Mouse (Mus musculus) lung, postnatal 0 days (tissue): ENCODE measurements around the gene Igf2bp3. TPM values are rescaled to one million over a fixed set of nuclear protein-coding genes. Genes with fewer than 3 reads are reported as not detected.
A peak's percentile ranks its signal among the peaks of the same experiment; 100 is the strongest.

Source experiments
- ATAC-seq: fragments of 200-750 bp; cut with Nextera tagmentation; 2 replicates; pipeline ENCODE4 v1.8.0; 2017; ENCODE audit warnings: moderate library complexity
- DNase-seq: peaks from one replicate; pipeline ENCODE4 v3.0.0-alpha.2; 2016; ENCODE audit warnings: low spot score
- H3K27ac ChIP-seq: fragments of 300-500 bp; sonication (generic); 2 replicates; pipeline ENCODE4 v1.5.1; 2014; ENCODE audit warnings: antibody characterized with exemption, mild to moderate bottlenecking, low read length, mixed read lengths
- H3K27me3 ChIP-seq: fragments of 300-500 bp; sonication (generic); replicated peaks from 2 replicates; pipeline ENCODE4 v1.6.1; 2014; ENCODE audit warnings: low read length, mixed read lengths; ENCODE audit not compliant: insufficient read depth
- H3K36me3 ChIP-seq: fragments of 300-500 bp; sonication (generic); 2 replicates; pipeline ENCODE4 v1.6.1; 2014; ENCODE audit warnings: low read length, mixed read lengths; ENCODE audit not compliant: insufficient read depth
- H3K4me1 ChIP-seq: fragments of 300-500 bp; sonication (generic); 2 replicates; pipeline ENCODE4 v1.6.1; 2014; ENCODE audit warnings: antibody characterized with exemption, low read depth, low read length, mixed read lengths; ENCODE audit not compliant: insufficient read depth
- H3K4me2 ChIP-seq: fragments of 300-500 bp; sonication (generic); replicated peaks from 2 replicates; pipeline ENCODE4 v1.6.1; 2014; ENCODE audit warnings: low read depth, mild to moderate bottlenecking, low read length, moderate library complexity, mixed read lengths
- H3K4me3 ChIP-seq: fragments of 300-500 bp; sonication (generic); 2 replicates; pipeline ENCODE4 v1.5.1; 2014; ENCODE audit warnings: low read depth, low read length
- H3K9ac ChIP-seq: fragments of 300-500 bp; sonication (generic); replicated peaks from 2 replicates; pipeline ENCODE4 v1.6.1; 2014; ENCODE audit warnings: low read depth, mild to moderate bottlenecking
- H3K9me3 ChIP-seq: fragments of 300-500 bp; sonication (generic); 2 replicates; pipeline ENCODE4 v1.6.1; 2016; ENCODE audit warnings: low read length, mixed read lengths
- CTCF ChIP-seq: IDR thresholded peaks from 2 replicates; pipeline ENCODE4 v1.5.1; 2016; ENCODE audit warnings: antibody characterized with exemption, mild to moderate bottlenecking
- EP300 ChIP-seq: IDR thresholded peaks from 2 replicates; pipeline ENCODE4 v1.6.1; 2016; ENCODE audit warnings: antibody characterized with exemption, mild to moderate bottlenecking, control low read depth
- WGBS: fragments of 180-500 bp; shearing (Covaris S2); extraction: QIAGEN DNeasy Blood & Tissue Kit; methylation state at CpG from one replicate; pipeline ENCODE4 v1.1.7; 2014; 5-methylcytosine and 5-hydroxymethylcytosine counted together
- polyA plus RNA-seq: library from polyadenylated mRNA; unstranded; fragments of >200 nt; fragmentation: Nextera tagmentation; extraction: Ambion mirVana; gene quantifications from 2 replicates; pipeline ENCODE4 v1.2.1, GENCODE M21; 2015

Igf2bp3 gene
- polyA plus RNA-seq, 1 experiment from 2014 or later: 23.7 TPM

DNA sequence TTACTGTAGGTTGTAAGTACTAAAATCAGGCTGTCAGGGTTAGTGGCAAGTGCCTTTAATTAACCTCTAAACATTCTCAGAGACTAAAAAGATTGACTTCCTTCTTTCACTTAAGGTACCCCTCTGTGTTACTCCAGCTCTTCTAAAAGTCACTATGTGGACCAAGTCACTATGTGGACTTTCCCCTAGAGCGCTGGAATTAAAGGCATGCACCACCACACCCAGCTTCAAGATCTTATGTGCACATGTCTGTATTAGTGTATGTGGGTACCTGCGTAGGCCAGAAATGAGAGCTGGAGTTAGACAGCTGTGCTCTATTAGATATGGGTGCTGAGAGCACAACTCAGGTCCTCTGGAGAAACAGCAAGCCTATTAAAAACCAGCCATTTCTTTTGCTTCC lies 43.1 kb upstream of the Igf2bp3 start:
- 71% methylated on average over 2 of the region's 2 CpGs for WGBS
- Histone ChIP-seq H3K9me3 (no peaks in the 10 kb centered on the region), H3K4me2 (no peak overlapping the region), H3K27me3 (no peaks in the 10 kb centered on the region), H3K9ac (no peak overlapping the region), H3K4me1 (peaks cover 6% of the 10 kb centered on the region; the same call in 1 of the 2 replicates), H3K27ac (peak overlapping the region; percentile 39), H3K4me3 (no peak overlapping the region), H3K36me3 (no peaks in the 10 kb centered on the region)
- TF ChIP-seq CTCF (no peak), EP300 (peak; percentile 53)
- ATAC-seq: peak; percentile 83
- peak; percentile 36 for DNase-seq

DNA sequence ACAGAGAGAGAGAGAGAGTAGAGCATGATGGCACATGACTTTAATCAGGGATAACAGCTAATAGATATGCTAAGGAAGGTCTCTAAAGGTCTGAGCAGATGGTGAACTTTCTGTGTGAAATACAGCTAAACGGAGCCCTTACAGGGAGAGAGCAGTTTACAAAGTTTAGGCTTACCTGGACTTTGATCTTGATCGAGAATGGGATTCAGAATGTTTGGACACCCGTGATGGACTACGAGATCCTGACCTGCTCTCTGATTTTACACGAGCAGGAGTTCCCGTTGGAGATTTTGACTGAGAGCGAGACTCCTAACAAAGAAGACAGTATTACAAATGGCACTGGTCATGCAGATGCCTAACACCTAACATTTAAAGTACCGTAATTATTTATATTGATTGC lies 37.5 kb upstream of the Igf2bp3 start:
- no peaks in the 10 kb centered on the region for H3K9me3 ChIP-seq
- DNase-seq (no peak), ATAC-seq (no peak)
- H3K9ac ChIP-seq: no peak overlapping the region
- no peak for TF ChIP-seq EP300
- TF ChIP-seq CTCF: no peak
- WGBS: 83% methylated on average over 8 of the region's 8 CpGs
- peaks cover 24% of the 10 kb centered on the region for H3K36me3 ChIP-seq
- no peak overlapping the region for H3K4me3 ChIP-seq
- H3K4me2 ChIP-seq: no peak overlapping the region
- no peaks in the 10 kb centered on the region for H3K4me1 ChIP-seq
- H3K27me3 ChIP-seq: no peaks in the 10 kb centered on the region
- H3K27ac ChIP-seq: no peak overlapping the region

DNA sequence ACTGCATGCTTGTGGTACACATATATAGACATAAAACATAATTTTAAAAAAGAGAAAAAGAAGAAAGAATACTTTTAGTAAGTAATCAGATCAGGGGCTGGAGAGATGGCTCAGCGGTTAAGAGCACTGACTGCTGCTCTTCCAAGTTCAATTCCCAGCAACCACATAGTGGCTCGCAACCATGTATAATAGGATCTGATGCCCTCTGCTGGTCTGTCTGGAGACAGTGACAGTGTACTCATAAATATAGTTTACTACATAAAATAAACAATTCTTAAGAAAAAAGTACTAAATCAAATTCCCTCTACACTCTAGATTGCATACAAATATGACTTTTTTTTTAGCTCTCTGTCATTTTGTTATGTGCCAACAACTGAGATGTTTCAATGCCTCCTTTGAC lies 36.4 kb upstream of the Igf2bp3 start:
- TF ChIP-seq CTCF (peak; percentile 26), EP300 (no peak)
- ATAC-seq (no peak), DNase-seq (no peak)
- Histone ChIP-seq H3K4me3 (no peak overlapping the region), H3K4me1 (no peaks in the 10 kb centered on the region), H3K36me3 (peaks cover 30% of the 10 kb centered on the region), H3K9me3 (no peaks in the 10 kb centered on the region), H3K27me3 (no peaks in the 10 kb centered on the region), H3K9ac (no peak overlapping the region), H3K27ac (no peak overlapping the region), H3K4me2 (no peak overlapping the region)
- WGBS: 92% methylated on average over 2 of the region's 2 CpGs

DNA sequence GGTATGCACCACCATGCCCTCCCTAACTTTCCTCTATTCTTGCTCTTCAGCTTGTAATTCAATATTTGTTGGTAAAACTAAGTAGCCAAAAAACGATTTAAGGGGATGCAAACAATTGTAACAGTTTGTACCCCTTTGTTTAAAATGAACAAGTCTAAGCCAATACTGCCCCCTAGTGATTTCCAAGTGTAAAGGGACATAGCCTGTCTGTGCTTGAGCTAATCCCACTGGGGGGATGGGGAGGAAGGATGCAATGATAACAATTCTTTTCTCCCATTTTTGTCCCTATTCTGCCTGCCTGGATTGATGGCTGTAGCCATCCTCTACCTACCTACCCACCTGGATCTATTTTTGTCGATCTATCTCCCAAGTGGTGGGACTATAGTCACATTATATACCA lies 32.5 kb upstream of the Igf2bp3 start:
- H3K4me1 ChIP-seq: no peaks in the 10 kb centered on the region
- H3K27ac ChIP-seq: no peak overlapping the region
- peaks cover 56% of the 10 kb centered on the region for H3K36me3 ChIP-seq
- no peaks in the 10 kb centered on the region for H3K9me3 ChIP-seq
- WGBS: 56% methylated on average over 2 of the region's 2 CpGs
- H3K27me3 ChIP-seq: no peaks in the 10 kb centered on the region
- no peak overlapping the region for H3K4me2 ChIP-seq
- no peak overlapping the region for H3K9ac ChIP-seq
- no peak overlapping the region for H3K4me3 ChIP-seq
- peak; percentile 77 for TF ChIP-seq CTCF
- TF ChIP-seq EP300: no peak
- DNase-seq (peak; percentile 74), ATAC-seq (no peak)

DNA sequence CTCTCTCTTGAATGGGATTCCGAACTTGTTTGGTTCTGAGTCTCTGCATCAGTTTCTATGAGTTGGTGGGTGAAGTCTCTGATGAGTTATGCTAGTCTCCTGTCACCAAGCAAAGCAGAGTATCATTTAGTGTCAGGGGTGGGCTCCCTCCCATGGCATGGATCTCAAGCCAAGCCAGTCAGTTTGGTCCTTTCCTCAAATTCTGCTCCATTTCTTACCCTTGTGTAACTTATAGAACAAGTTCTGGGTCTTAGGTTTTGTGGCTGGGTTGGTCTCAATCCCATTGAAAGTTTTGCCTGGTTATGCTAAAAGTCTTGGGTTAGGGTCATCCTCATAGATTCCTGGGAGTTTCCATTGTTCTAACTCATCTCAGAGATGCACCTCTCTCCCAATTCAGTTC lies 27.6 kb upstream of the Igf2bp3 start:
- Histone ChIP-seq H3K4me1 (no peaks in the 10 kb centered on the region), H3K36me3 (peaks cover 32% of the 10 kb centered on the region), H3K4me3 (no peak overlapping the region), H3K4me2 (no peak overlapping the region), H3K9me3 (no peaks in the 10 kb centered on the region), H3K27me3 (no peaks in the 10 kb centered on the region), H3K27ac (no peak overlapping the region), H3K9ac (no peak overlapping the region)
- WGBS: 75% methylated on average over 1 of the region's 1 CpGs
- ATAC-seq: no peak
- no peak for DNase-seq
- TF ChIP-seq CTCF (no peak), EP300 (no peak)

DNA sequence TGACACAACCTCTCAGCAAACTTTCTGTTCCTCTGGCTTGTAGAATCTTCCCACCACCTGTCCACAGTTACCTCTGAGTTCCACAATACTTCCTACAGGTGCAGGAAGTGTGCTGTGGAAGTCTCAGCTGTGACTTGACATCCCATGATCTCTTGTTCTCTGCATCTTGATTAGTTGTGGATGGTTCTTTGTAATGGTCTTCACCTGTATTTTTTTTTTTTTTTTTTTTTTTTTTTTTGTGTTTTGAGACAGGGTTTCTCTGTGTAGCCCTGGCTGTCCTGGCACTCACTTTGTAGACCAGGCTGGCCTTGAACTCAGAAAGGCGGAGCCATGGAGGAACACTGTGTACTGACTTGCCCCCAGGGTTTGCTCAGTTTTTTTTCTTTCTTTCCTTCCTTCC lies 26.8 kb upstream of the Igf2bp3 start:
- Histone ChIP-seq H3K9ac (no peak overlapping the region), H3K27me3 (no peaks in the 10 kb centered on the region), H3K4me2 (no peak overlapping the region), H3K4me1 (no peaks in the 10 kb centered on the region), H3K36me3 (peaks cover 30% of the 10 kb centered on the region), H3K9me3 (no peaks in the 10 kb centered on the region), H3K27ac (no peak overlapping the region), H3K4me3 (no peak overlapping the region)
- no peak for ATAC-seq
- no peak for DNase-seq
- TF ChIP-seq EP300 (no peak), CTCF (no peak)
- 96% methylated on average over 1 of the region's 1 CpGs for WGBS

DNA sequence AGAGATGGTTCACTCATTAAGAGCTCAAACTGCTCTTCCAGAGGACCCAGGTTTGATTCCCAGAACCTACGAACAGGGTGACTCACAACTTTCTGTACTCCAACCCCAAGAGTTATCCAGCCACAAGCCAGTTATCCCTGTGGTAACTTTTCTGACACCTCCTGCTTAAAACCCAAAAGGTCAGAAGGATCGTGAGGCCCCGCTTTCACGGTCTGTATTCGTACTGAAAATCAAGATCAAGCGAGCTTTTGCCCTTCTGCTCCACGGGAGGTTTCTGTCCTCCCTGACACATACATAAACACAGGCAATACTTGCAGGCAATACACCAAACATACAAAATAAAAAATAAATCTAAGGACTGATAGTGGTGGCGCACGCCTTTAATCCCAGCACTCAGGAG lies 21.6 kb upstream of the Igf2bp3 start:
- WGBS: 55% methylated on average over 9 of the region's 9 CpGs
- Histone ChIP-seq H3K9ac (no peak overlapping the region), H3K27me3 (no peaks in the 10 kb centered on the region), H3K4me2 (no peak overlapping the region), H3K4me1 (no peaks in the 10 kb centered on the region), H3K9me3 (no peaks in the 10 kb centered on the region), H3K27ac (no peak overlapping the region), H3K4me3 (no peak overlapping the region), H3K36me3 (no peaks in the 10 kb centered on the region)
- DNase-seq (peak; percentile 97), ATAC-seq (peak; percentile 100)
- TF ChIP-seq CTCF (0 out of 2 replicates have a peak, but pooled peaks have one; percentile 11), EP300 (no peak)
